Mouse (Mus musculus) large intestine, adult 2 months (tissue): Measurements from ENCODE around the gene Stambp. TPM values are rescaled to one million over a fixed set of nuclear protein-coding genes. Genes with fewer than 3 reads are reported as not detected.

Experiments
- DNase-seq: peaks from one replicate; pipeline ENCODE4 v3.0.0-alpha.2; 2012; ENCODE audit warnings: low read depth, low spot score
- WGBS: fragments of 180-500 bp; shearing (Covaris S2); methylation state at CpG from one replicate; pipeline ENCODE4 v1.1.7; 2018; 5-methylcytosine and 5-hydroxymethylcytosine counted together
- polyA plus RNA-seq: library from polyadenylated mRNA; depleted of rRNA; stranded (reverse); fragments of >200 nt; gene quantifications from 2 replicates; pipeline ENCODE4 v1.2.3, GENCODE M21; 2012; rRNA removed

The Stambp gene
- polyA plus RNA-seq, 1 experiment, result 14.4 TPM

DNA sequence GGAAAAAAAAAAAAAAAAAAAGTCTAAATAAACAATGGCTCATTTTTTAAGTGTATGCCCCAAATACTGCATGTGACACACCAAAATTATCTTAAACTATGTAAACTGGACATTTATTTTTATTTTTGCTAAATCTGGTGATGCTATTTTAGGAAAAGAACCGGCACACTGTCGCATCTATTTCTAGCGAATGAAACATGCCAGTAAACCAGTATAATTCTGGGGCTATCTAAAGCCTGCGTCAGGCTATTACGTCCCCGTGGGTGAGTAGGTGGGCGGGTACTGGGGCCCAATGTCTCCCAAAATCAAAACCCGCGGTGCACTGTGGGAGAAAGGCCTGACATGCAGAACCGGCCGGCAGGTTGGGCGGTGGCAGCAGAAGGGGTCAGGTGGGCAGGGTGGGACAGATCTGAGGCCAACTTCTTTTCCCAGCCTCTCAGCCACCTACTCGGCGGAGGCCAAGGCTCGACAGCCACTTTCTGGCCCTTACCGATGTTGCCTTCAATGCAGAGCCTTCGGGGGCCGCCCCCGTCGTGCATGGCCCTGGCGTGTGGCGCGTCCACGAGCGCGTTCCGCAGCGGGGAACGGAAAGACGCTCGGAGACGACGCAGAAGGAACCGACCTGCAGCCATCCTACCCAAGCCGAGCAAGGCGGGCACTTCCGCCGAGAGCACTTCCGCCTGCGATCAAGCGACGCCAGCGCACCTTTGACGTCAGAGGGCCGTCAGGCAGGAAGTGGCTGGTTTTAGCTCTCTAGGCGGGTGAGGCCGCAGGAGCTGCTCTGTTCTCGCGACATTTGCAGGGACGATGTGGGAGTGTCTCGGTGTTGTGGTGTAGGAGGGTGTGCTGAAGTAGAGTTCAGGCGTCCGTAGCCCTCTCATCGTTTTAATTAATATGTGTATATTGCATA, 66.0 kb downstream of the Stambp start, which contains the start of gene Dguok:
Gene Dguok, minus strand, starts transcription at position 712 of the 910 bp plus-strand sequence.
- DNase-seq, result peak; percentile 98
- under 1% methylated on average over 54 of the region's 54 CpGs for WGBS

DNA sequence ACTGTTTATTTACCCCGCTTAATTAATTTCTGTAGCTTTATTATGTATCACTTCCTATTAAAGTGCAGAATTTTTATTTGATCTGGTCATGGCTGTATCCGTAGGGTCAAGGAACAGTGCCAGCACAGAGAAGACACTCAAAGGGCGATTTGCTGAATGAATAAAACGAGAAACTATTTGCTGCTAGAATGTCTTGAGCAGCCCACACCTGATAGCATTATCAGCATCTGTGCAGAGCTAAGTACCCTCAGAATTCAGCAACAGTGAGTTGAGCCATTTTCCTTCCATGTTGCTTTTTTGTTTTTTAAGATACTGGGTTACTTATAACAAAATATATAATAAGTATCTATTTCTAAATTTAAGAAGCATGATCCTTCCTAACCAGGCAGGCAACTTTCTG, 67.0 kb downstream of the Stambp start:
- 88% methylated on average over 4 of the region's 4 CpGs for WGBS
- no peak for DNase-seq

GRCm38 (mm10) chr6:83503361-83503760, 69.2 kb downstream of the Stambp start:
- DNase-seq, result no peak
- 65% methylated on average over 3 of the region's 3 CpGs for WGBS

DNA sequence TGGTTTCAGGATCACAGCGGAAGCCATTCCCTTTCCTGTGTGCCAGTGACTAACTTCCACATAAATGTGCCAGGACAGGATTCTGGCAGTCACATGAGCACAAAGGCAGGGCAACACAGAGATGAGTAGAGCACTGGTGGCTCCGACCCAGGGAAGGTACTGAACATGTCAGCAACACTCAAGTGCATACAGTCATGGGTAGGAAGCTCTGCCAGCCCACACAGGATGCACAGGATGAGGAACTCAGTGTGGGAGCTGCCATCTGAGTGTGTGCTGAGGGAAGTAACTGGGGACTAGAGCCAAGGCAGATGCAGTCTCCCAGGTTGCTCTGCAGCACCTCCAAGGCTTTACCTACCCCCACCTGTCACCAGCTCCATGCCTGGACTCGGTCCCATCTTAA, 69.9 kb downstream of the Stambp start:
- 73% methylated on average over 3 of the region's 3 CpGs for WGBS
- DNase-seq, result no peak

DNA sequence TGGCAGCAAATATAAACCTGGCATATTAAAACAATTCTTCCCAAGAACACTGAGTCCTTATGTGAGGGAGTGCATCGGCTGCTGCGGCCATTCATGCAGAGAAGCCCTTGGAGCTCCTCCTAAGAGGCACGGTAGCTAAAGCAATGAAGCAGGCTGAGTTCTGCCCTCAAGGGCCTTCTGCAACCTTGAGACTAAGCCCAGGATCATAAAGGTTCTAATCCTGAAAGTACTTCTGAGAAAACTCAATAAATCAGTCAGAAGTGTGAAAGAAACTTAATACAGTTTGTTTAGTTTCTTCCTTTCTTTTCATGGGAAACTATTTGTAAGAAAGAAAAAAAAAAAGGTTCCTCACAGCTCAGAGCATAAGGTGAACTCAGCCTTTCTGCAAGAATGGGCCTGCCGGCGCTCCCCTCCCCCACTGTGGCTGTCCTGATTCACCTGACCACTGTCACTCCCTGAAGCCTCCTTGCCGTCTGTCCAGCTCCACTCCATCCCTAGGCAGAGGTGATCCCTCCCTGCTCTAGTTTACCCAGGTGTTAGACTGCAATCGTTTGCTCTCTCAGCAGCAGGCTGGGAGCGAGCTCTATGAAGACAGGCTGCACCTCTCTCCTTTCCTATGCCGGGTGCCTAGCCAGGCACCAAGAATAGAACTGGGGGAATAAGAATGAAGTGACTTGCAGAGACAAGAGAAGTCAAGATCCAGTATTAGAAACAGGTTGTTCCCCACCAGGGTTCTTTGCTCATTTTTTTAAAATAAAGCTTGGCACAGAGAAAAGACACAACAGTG, 70.8 kb downstream of the Stambp start:
- WGBS, result 63% methylated on average over 9 of the region's 9 CpGs
- DNase-seq, result no peak

GRCm38 (mm10) chr6:83500462-83500861, 72.1 kb downstream of the Stambp start:
- DNase-seq, result no peak
- 64% methylated on average over 3 of the region's 3 CpGs for WGBS

GRCm38 (mm10) chr6:83499078-83499477, 73.5 kb downstream of the Stambp start:
- no peak for DNase-seq
- 97% methylated on average over 10 of the region's 10 CpGs for whole genome bisulfite sequencing

GRCm38 (mm10) chr6:83496753-83497710, 75.5 kb downstream of the Stambp start:
- no peak for DNase-seq
- 76% methylated on average over 22 of the region's 22 CpGs for WGBS

- 74% methylated on average over 9 of the region's 9 CpGs for WGBS
- DNase-seq, result no peak
Observed at GRCm38 (mm10) chr6:83496009-83496752, 76.3 kb downstream of the Stambp start.

Other genes with a start within 250 kb of the Stambp start
- 7.6 and 9.6 TPM in 2 replicates for gene Mthfd2, start 246.8 kb downstream of the Stambp start, polyA plus RNA-seq
- 24.2 and 28.6 TPM in 2 replicates for gene Mob1a, start 246.7 kb downstream of the Stambp start, polyA plus RNA-seq
- gene Bola3, start 223.6 kb downstream of the Stambp start, polyA plus RNA-seq, result 13.7 and 17.4 TPM in 2 replicates
- gene Tet3, start 113.6 kb downstream of the Stambp start, polyA plus RNA-seq, result 9.3 and 14.2 TPM in 2 replicates
- 39.5 and 40.1 TPM in 2 replicates for gene Dguok, start 65.8 kb downstream of the Stambp start, polyA plus RNA-seq
- 1,466 and 1,484 TPM in 2 replicates for gene Actg2, start 36.5 kb downstream of the Stambp start, polyA plus RNA-seq
- not detected in 2 replicates for gene Clec4f, start 83.5 kb upstream of the Stambp start, polyA plus RNA-seq
- gene Cd207, start 105.1 kb upstream of the Stambp start, polyA plus RNA-seq, result not detected in 2 replicates
- not detected in 2 replicates for gene Vax2, start 138.5 kb upstream of the Stambp start, polyA plus RNA-seq
- not detected in 2 replicates for gene Atp6v1b1, start 170.3 kb upstream of the Stambp start, polyA plus RNA-seq
- not detected in 2 replicates for gene Ankrd53, start 189.9 kb upstream of the Stambp start, polyA plus RNA-seq
- 102 and 130 TPM in 2 replicates for gene Tex261, start 203.1 kb upstream of the Stambp start, polyA plus RNA-seq
- gene Nagk, start 222.3 kb upstream of the Stambp start, polyA plus RNA-seq, result 32.2 and 33.2 TPM in 2 replicates